ENCODE assay signal across 17 mouse cellular contexts in genomic region chr6:12772799-12773198, GRCm38 (mm10). TPM values are rescaled to one million over a fixed set of nuclear protein-coding genes. Genes with fewer than 3 reads are reported as not detected.
"Had no signal": no experiment of that assay in that cellular context is flagged by ENCODE, and none has a peak within 500 bp of the region (broad histone marks: within the 10 kb centered on the region; RNA-seq: fewer than 3 reads in every experiment).

No protein-coding gene starts in this region.

- H3K36me3 ChIP-seq: lung, embryonic 15.5 days; midbrain, embryonic 12.5 days; midbrain, embryonic 15.5 days; neural tube, embryonic 12.5 days; stomach, embryonic 15.5 days had no signal

- DNase-seq: liver, postnatal 0 days; lung, adult 2 months; lung, postnatal 14 days; lung, postnatal 36 days; right cerebral cortex, postnatal 14 days; thymus, adult 2 months; thymus, postnatal 25 days; thymus, postnatal 4 days had no signal

- H3K4me2 ChIP-seq: lung, embryonic 15.5 days; midbrain, embryonic 12.5 days; midbrain, embryonic 15.5 days; neural tube, embryonic 12.5 days; stomach, embryonic 15.5 days had no signal

- H3K9ac ChIP-seq: liver, postnatal 0 days; lung, embryonic 15.5 days; midbrain, embryonic 12.5 days; midbrain, embryonic 15.5 days; neural tube, embryonic 12.5 days; stomach, embryonic 15.5 days had no signal

- H3K27ac ChIP-seq: lung, embryonic 15.5 days; macrophage; midbrain, embryonic 12.5 days; midbrain, embryonic 15.5 days; neural tube, embryonic 12.5 days; stomach, embryonic 15.5 days; stomach, postnatal 0 days had no signal

- H3K27me3 ChIP-seq: lung, embryonic 15.5 days; megakaryocyte, embryonic 14.5 days; midbrain, embryonic 12.5 days; midbrain, embryonic 15.5 days; neural tube, embryonic 12.5 days; stomach, embryonic 15.5 days had no signal

- H3K9me3 ChIP-seq: lung, embryonic 15.5 days; midbrain, embryonic 12.5 days; midbrain, embryonic 15.5 days; neural tube, embryonic 12.5 days; stomach, embryonic 15.5 days had no signal

- ATAC-seq: liver, postnatal 0 days; lung, postnatal 0 days; midbrain, embryonic 15.5 days had no signal

- H3K4me1 ChIP-seq: lung, embryonic 15.5 days; megakaryocyte, embryonic 14.5 days; midbrain, embryonic 12.5 days; midbrain, embryonic 15.5 days; neural tube, embryonic 12.5 days; stomach, embryonic 15.5 days had no signal

- H3K4me3 ChIP-seq: lung, embryonic 15.5 days; megakaryocyte, embryonic 14.5 days; midbrain, embryonic 12.5 days; midbrain, embryonic 15.5 days; neural tube, embryonic 12.5 days; stomach, embryonic 15.5 days had no signal

RNA-seq across cellular contexts. Expression of gene Thsd7a, which starts 23.6 kb away (rescaled TPM):
- polyA plus RNA-seq: macrophage had no signal
